ENCODE assay signal across 13 mouse cellular contexts in genomic region chr11:97626850-97627249, GRCm38 (mm10). TPM values are rescaled to one million over a fixed set of nuclear protein-coding genes. Genes with fewer than 3 reads are reported as not detected.
DNase-seq lines count a peak whose midpoint lies in the region; ATAC-seq and TF ChIP-seq lines count a peak whose summit lies in the region.
"Had no signal": no experiment of that assay in that cellular context is flagged by ENCODE, and none has a peak within 500 bp of the region (broad histone marks: within the 10 kb centered on the region; RNA-seq: fewer than 3 reads in every experiment).

No protein-coding gene starts in this region.

- H3K4me3 ChIP-seq in kidney, embryonic 14.5 days (ENCODE audit: low read length): peak overlapping the region; percentile 75; the same call in 1 of the 2 replicates
- peak overlapping the region; percentile 69 for H3K4me3 ChIP-seq in forebrain, embryonic 13.5 days
- peak overlapping the region; percentile 73; the same call in 1 of the 2 replicates for H3K4me3 ChIP-seq in lung, embryonic 14.5 days (ENCODE audit: low read depth, low read length)
- no peak overlapping the region for H3K4me3 ChIP-seq in layer of hippocampus, adult 2 months

- TF ChIP-seq CTCF in lung, embryonic 14.5 days (IDR thresholded peaks at IDR 0.05; ENCODE audit: low read depth): no peak
- no peak for TF ChIP-seq CTCF in layer of hippocampus, adult 2 months (conservative IDR thresholded peaks at IDR 0.05)

- H3K9ac ChIP-seq in kidney, embryonic 14.5 days (ENCODE audit: low read depth, low read length): no peak overlapping the region
- H3K9ac ChIP-seq in forebrain, embryonic 13.5 days: no peak overlapping the region
- H3K9ac ChIP-seq in lung, embryonic 14.5 days: no peak overlapping the region

- H3K27me3 ChIP-seq in kidney, embryonic 14.5 days (ENCODE audit: control insufficient read depth, insufficient read depth, low read length): peaks cover 73% of the 10 kb centered on the region
- H3K27me3 ChIP-seq in forebrain, embryonic 13.5 days: peaks cover 86% of the 10 kb centered on the region
- peaks cover 84% of the 10 kb centered on the region for H3K27me3 ChIP-seq in lung, embryonic 14.5 days (ENCODE audit: insufficient read depth, low read length)

- 6% methylated on average over 10 of the region's 10 CpGs for WGBS in kidney, embryonic 14.5 days
- whole genome bisulfite sequencing in forebrain, embryonic 13.5 days: 5% methylated on average over 10 of the region's 10 CpGs
- WGBS in lung, embryonic 14.5 days: 18% methylated on average over 10 of the region's 10 CpGs

- no peak overlapping the region for H3K27ac ChIP-seq in kidney, embryonic 14.5 days (ENCODE audit: low read depth, low read length)
- no peak overlapping the region for H3K27ac ChIP-seq in forebrain, embryonic 13.5 days
- H3K27ac ChIP-seq in lung, embryonic 14.5 days (ENCODE audit: low read depth): no peak overlapping the region
- H3K27ac ChIP-seq in layer of hippocampus, adult 2 months: no peak overlapping the region

- no peaks in the 10 kb centered on the region for H3K9me3 ChIP-seq in kidney, embryonic 14.5 days (ENCODE audit: control insufficient read depth, low read length)
- H3K9me3 ChIP-seq in forebrain, embryonic 13.5 days (replicated peaks): no peaks in the 10 kb centered on the region
- H3K9me3 ChIP-seq in lung, embryonic 14.5 days (ENCODE audit: low read depth, low read length): no peaks in the 10 kb centered on the region

- H3K36me3 ChIP-seq in kidney, embryonic 14.5 days (ENCODE audit: control insufficient read depth, insufficient read depth, low read length): no peaks in the 10 kb centered on the region
- H3K36me3 ChIP-seq in forebrain, embryonic 13.5 days (ENCODE audit: poor library complexity, severe bottlenecking): no peaks in the 10 kb centered on the region
- no peaks in the 10 kb centered on the region for H3K36me3 ChIP-seq in lung, embryonic 14.5 days (ENCODE audit: insufficient read depth)

- H3K4me2 ChIP-seq in kidney, embryonic 14.5 days (replicated peaks; ENCODE audit: low read depth, low read length): peak overlapping the region; percentile 90; the same call in 1 of the 2 replicates
- H3K4me2 ChIP-seq in forebrain, embryonic 13.5 days: peak overlapping the region; percentile 85
- no peak overlapping the region for H3K4me2 ChIP-seq in lung, embryonic 14.5 days

- peaks cover 34% of the 10 kb centered on the region for H3K4me1 ChIP-seq in kidney, embryonic 14.5 days (ENCODE audit: control insufficient read depth, insufficient read depth, low read length)
- H3K4me1 ChIP-seq in forebrain, embryonic 13.5 days: peaks cover 29% of the 10 kb centered on the region
- H3K4me1 ChIP-seq in lung, embryonic 14.5 days (ENCODE audit: insufficient read depth): peaks cover 5% of the 10 kb centered on the region

- no peak for ATAC-seq in kidney, embryonic 14.5 days (ENCODE audit: low FRiP score, low TSS enrichment)
- ATAC-seq in forebrain, embryonic 13.5 days: no peak
- no peak for ATAC-seq in lung, embryonic 14.5 days (ENCODE audit: insufficient read depth)
- ATAC-seq: inflammation-experienced regulatory T-cells, adult 6 months had no signal

- DNase-seq in kidney, adult 9 months: no peak
- peak; percentile 89 for DNase-seq in WW6 (ENCODE audit: low read depth, low spot score)
- DNase-seq in lung, embryonic 14.5 days: peak; percentile 23
- DNase-seq in cerebellum, adult 11 months: no peak
- no peak for DNase-seq in layer of hippocampus, adult 2 months (ENCODE audit: low spot score in 2 of 2)
- no peak for DNase-seq in spleen, adult 18-20 months
- DNase-seq: cerebellum, postnatal 25 days; gastrocnemius, postnatal 36 days; right cerebral cortex, adult 18-20 months had no signal

RNA-seq across cellular contexts. Expression of gene Epop, which starts 2.7 kb away (rescaled TPM):
- polyA plus RNA-seq in kidney, embryonic 14.5 days (2014; fragmentation: Nextera tagmentation; extraction: Ambion mirVana): 6.3 and 6.9 TPM in 2 replicates
- polyA plus RNA-seq in forebrain, embryonic 13.5 days (2015; fragmentation: Nextera tagmentation; extraction: Ambion mirVana): 3.5 and 3.9 TPM in 2 replicates
- 6.1 and 7.4 TPM in 2 replicates for polyA plus RNA-seq in lung, embryonic 14.5 days (2014; fragmentation: Nextera tagmentation; extraction: Ambion mirVana)
- total RNA-seq in layer of hippocampus, adult 2 months (2021): 10 to 100 TPM; 34.1 to 35.1 TPM
- total RNA-seq: MEL had no signal

RNA-seq across cellular contexts. Expression of gene Mllt6, which starts 36.4 kb away (rescaled TPM):
- 5.7 and 10.0 TPM in 2 replicates for polyA plus RNA-seq in kidney, embryonic 14.5 days (2014; fragmentation: Nextera tagmentation; extraction: Ambion mirVana)
- 3.2 and 3.5 TPM in 2 replicates for polyA plus RNA-seq in forebrain, embryonic 13.5 days (2015; fragmentation: Nextera tagmentation; extraction: Ambion mirVana)
- 5.2 TPM in 2 replicates for polyA plus RNA-seq in lung, embryonic 14.5 days (2014; fragmentation: Nextera tagmentation; extraction: Ambion mirVana)
- 100 to 1,000 TPM; 122 to 124 TPM for total RNA-seq in layer of hippocampus, adult 2 months (2021)

RNA-seq across cellular contexts. Expression of gene Srcin1, which starts 50.9 kb away (rescaled TPM):
- 0.97 and 1.1 TPM in 2 replicates for polyA plus RNA-seq in kidney, embryonic 14.5 days (2014; fragmentation: Nextera tagmentation; extraction: Ambion mirVana)
- polyA plus RNA-seq in forebrain, embryonic 13.5 days (2015; fragmentation: Nextera tagmentation; extraction: Ambion mirVana): 5.6 and 6.4 TPM in 2 replicates
- polyA plus RNA-seq in lung, embryonic 14.5 days (2014; fragmentation: Nextera tagmentation; extraction: Ambion mirVana): 0.68 and 0.70 TPM in 2 replicates
- 100 to 1,000 TPM; 226 to 232 TPM for total RNA-seq in layer of hippocampus, adult 2 months (2021)
- polyA plus RNA-seq: inflammation-experienced regulatory T-cells, adult 6 months had no signal

RNA-seq across cellular contexts. Expression of gene Cisd3, which starts 58.8 kb away (rescaled TPM):
- polyA plus RNA-seq in kidney, embryonic 14.5 days (2014; fragmentation: Nextera tagmentation; extraction: Ambion mirVana): 30.5 and 34.2 TPM in 2 replicates
- 12.8 and 17.3 TPM in 2 replicates for polyA plus RNA-seq in forebrain, embryonic 13.5 days (2015; fragmentation: Nextera tagmentation; extraction: Ambion mirVana)
- polyA plus RNA-seq in lung, embryonic 14.5 days (2014; fragmentation: Nextera tagmentation; extraction: Ambion mirVana): 27.1 and 35.3 TPM in 2 replicates
- total RNA-seq in layer of hippocampus, adult 2 months (2021): 10 to 100 TPM; 45.5 to 49.3 TPM

Comparison
In these comparisons a context has a peak if more than half of its experiments do, and no peak if none do; other contexts are left out.
1. DNase-seq: peak in WW6 (single experiment) and lung, embryonic 14.5 days (single experiment); none in kidney, adult 9 months (single experiment), cerebellum, adult 11 months (single experiment), layer of hippocampus, adult 2 months (0 of 2) and spleen, adult 18-20 months (0 of 2).